Mouse (Mus musculus): Measurements from ENCODE around the gene Vmn1r196. TPM values are rescaled to one million over a fixed set of nuclear protein-coding genes. Genes with fewer than 3 reads are reported as not detected.
A peak's percentile ranks its signal among the peaks of the same experiment; 100 is the strongest.
"Not testable (repeated sequence)": the region's sequence is repeated elsewhere in the genome, so short reads cannot be mapped to it uniquely, and the experiment has no call there.

Gene Vmn1r196
- polyA plus RNA-seq (2012; rRNA removed) = not detected in 2 replicates

GRCm38 (mm10) chr13:22289620-22290019, at the start of gene Vmn1r196:
TSS of gene Vmn1r196 (plus strand) at chr13:22289920.
- TF ChIP-seq POLR2A (IDR thresholded peaks at IDR 0.05; ENCODE audit: borderline replicate concordance, extremely low read depth, insufficient read depth, insufficient read length, poor library complexity, severe bottlenecking) = no peak
- TF ChIP-seq CTCF (IDR thresholded peaks at IDR 0.05; ENCODE audit: borderline replicate concordance, extremely low read depth, insufficient read depth, insufficient read length) = no peak
- DNase-seq (ENCODE audit: low read depth) = no peak

- no peak for DNase-seq (ENCODE audit: low read depth)
- TF ChIP-seq CTCF (IDR thresholded peaks at IDR 0.05; ENCODE audit: borderline replicate concordance, extremely low read depth, insufficient read depth, insufficient read length) (no peak), POLR2A (IDR thresholded peaks at IDR 0.05; ENCODE audit: borderline replicate concordance, extremely low read depth, insufficient read depth, insufficient read length, poor library complexity, severe bottlenecking) (no peak)
Observed at GRCm38 (mm10) chr13:22243915-22244314, 45.8 kb upstream of the Vmn1r196 start, which contains the start of gene Vmn1r194. TSS of gene Vmn1r194 (plus strand) at chr13:22244215.

- not testable (repeated sequence) for DNase-seq (ENCODE audit: low read depth)
Observed at GRCm38 (mm10) chr13:22270222-22270621, 19.5 kb upstream of the Vmn1r196 start, which contains the start of gene Vmn1r195. TSS of gene Vmn1r195 (plus strand) at chr13:22270522.

- DNase-seq (ENCODE audit: low read depth) = peak; percentile 45
- TF ChIP-seq CTCF (IDR thresholded peaks at IDR 0.05; ENCODE audit: borderline replicate concordance, extremely low read depth, insufficient read depth, insufficient read length) (no peak), POLR2A (IDR thresholded peaks at IDR 0.05; ENCODE audit: borderline replicate concordance, extremely low read depth, insufficient read depth, insufficient read length, poor library complexity, severe bottlenecking) (no peak)
Observed at GRCm38 (mm10) chr13:22271721-22272120, 18.0 kb upstream of the Vmn1r196 start.

- peak; percentile 7 for DNase-seq (ENCODE audit: low read depth)
- TF ChIP-seq POLR2A (IDR thresholded peaks at IDR 0.05; ENCODE audit: borderline replicate concordance, extremely low read depth, insufficient read depth, insufficient read length, poor library complexity, severe bottlenecking) (no peak), CTCF (IDR thresholded peaks at IDR 0.05; ENCODE audit: borderline replicate concordance, extremely low read depth, insufficient read depth, insufficient read length) (no peak)
Observed at GRCm38 (mm10) chr13:22284578-22284977, 5.1 kb upstream of the Vmn1r196 start.

GRCm38 (mm10) chr13:22308075-22308474, 18.4 kb downstream of the Vmn1r196 start:
- not testable (repeated sequence) for DNase-seq (ENCODE audit: low read depth)

GRCm38 (mm10) chr13:22315361-22315760, 25.6 kb downstream of the Vmn1r196 start:
- no peak for DNase-seq (ENCODE audit: low read depth)
- TF ChIP-seq CTCF (IDR thresholded peaks at IDR 0.05; ENCODE audit: borderline replicate concordance, extremely low read depth, insufficient read depth, insufficient read length) = no peak
- no peak for TF ChIP-seq POLR2A (IDR thresholded peaks at IDR 0.05; ENCODE audit: borderline replicate concordance, extremely low read depth, insufficient read depth, insufficient read length, poor library complexity, severe bottlenecking)

GRCm38 (mm10) chr13:22317366-22317765, 27.6 kb downstream of the Vmn1r196 start:
- no peak for DNase-seq (ENCODE audit: low read depth)
- TF ChIP-seq POLR2A (IDR thresholded peaks at IDR 0.05; ENCODE audit: borderline replicate concordance, extremely low read depth, insufficient read depth, insufficient read length, poor library complexity, severe bottlenecking) = no peak
- TF ChIP-seq CTCF (IDR thresholded peaks at IDR 0.05; ENCODE audit: borderline replicate concordance, extremely low read depth, insufficient read depth, insufficient read length) = no peak

- TF ChIP-seq CTCF (IDR thresholded peaks at IDR 0.05; ENCODE audit: borderline replicate concordance, extremely low read depth, insufficient read depth, insufficient read length) (no peak), POLR2A (IDR thresholded peaks at IDR 0.05; ENCODE audit: borderline replicate concordance, extremely low read depth, insufficient read depth, insufficient read length, poor library complexity, severe bottlenecking) (no peak)
- DNase-seq (ENCODE audit: low read depth) = no peak
Observed at GRCm38 (mm10) chr13:22320091-22320490, 30.4 kb downstream of the Vmn1r196 start.

GRCm38 (mm10) chr13:22324289-22324688, 34.6 kb downstream of the Vmn1r196 start, which contains the start of gene Vmn1r197:
TSS of gene Vmn1r197 (plus strand) at chr13:22324589.
- DNase-seq (ENCODE audit: low read depth) = no peak
- TF ChIP-seq POLR2A (IDR thresholded peaks at IDR 0.05; ENCODE audit: borderline replicate concordance, extremely low read depth, insufficient read depth, insufficient read length, poor library complexity, severe bottlenecking) (no peak), CTCF (IDR thresholded peaks at IDR 0.05; ENCODE audit: borderline replicate concordance, extremely low read depth, insufficient read depth, insufficient read length) (no peak)

- TF ChIP-seq POLR2A (IDR thresholded peaks at IDR 0.05; ENCODE audit: borderline replicate concordance, extremely low read depth, insufficient read depth, insufficient read length, poor library complexity, severe bottlenecking) = no peak
- TF ChIP-seq CTCF (IDR thresholded peaks at IDR 0.05; ENCODE audit: borderline replicate concordance, extremely low read depth, insufficient read depth, insufficient read length) = no peak
- DNase-seq (ENCODE audit: low read depth) = no peak
Observed at GRCm38 (mm10) chr13:22333269-22333668, 43.5 kb downstream of the Vmn1r196 start.

- no peak for DNase-seq (ENCODE audit: low read depth)
- no peak for TF ChIP-seq CTCF (IDR thresholded peaks at IDR 0.05; ENCODE audit: borderline replicate concordance, extremely low read depth, insufficient read depth, insufficient read length)
- no peak for TF ChIP-seq POLR2A (IDR thresholded peaks at IDR 0.05; ENCODE audit: borderline replicate concordance, extremely low read depth, insufficient read depth, insufficient read length, poor library complexity, severe bottlenecking)
Observed at GRCm38 (mm10) chr13:22335565-22335964, 45.8 kb downstream of the Vmn1r196 start.

Other genes starting within 250 kb of the Vmn1r196 start
- 20.0 and 40.1 TPM in 2 replicates for gene Hist1h4i, start 248.6 kb upstream of the Vmn1r196 start, polyA plus RNA-seq (2012; rRNA removed)
- gene Hist1h2ag, start 247.0 kb upstream of the Vmn1r196 start, polyA plus RNA-seq (2012; rRNA removed) = 32.1 and 55.3 TPM in 2 replicates
- 20.2 and 23.7 TPM in 2 replicates for gene Hist1h2bj, start 246.7 kb upstream of the Vmn1r196 start, polyA plus RNA-seq (2012; rRNA removed)
- gene Vmn1r188, start 205.5 kb upstream of the Vmn1r196 start, polyA plus RNA-seq (2012; rRNA removed) = not detected in 2 replicates
- gene Vmn1r189, start 184.1 kb upstream of the Vmn1r196 start, polyA plus RNA-seq (2012; rRNA removed) = not detected in 2 replicates
- gene Vmn1r191, start 106.0 kb upstream of the Vmn1r196 start, polyA plus RNA-seq (2012; rRNA removed) = not detected in 2 replicates
- gene Vmn1r192, start 98.8 kb upstream of the Vmn1r196 start, polyA plus RNA-seq (2012; rRNA removed) = not detected in 2 replicates
- not detected in 2 replicates for gene Vmn1r193, start 66.8 kb upstream of the Vmn1r196 start, polyA plus RNA-seq (2012; rRNA removed)
- not detected in 2 replicates for gene Vmn1r194, start 45.7 kb upstream of the Vmn1r196 start, polyA plus RNA-seq (2012; rRNA removed)
- gene Vmn1r195, start 19.4 kb upstream of the Vmn1r196 start, polyA plus RNA-seq (2012; rRNA removed) = not detected in 2 replicates
- gene Vmn1r197, start 34.7 kb downstream of the Vmn1r196 start, polyA plus RNA-seq (2012; rRNA removed) = not detected in 2 replicates
- not detected in 2 replicates for gene Vmn1r198, start 60.4 kb downstream of the Vmn1r196 start, polyA plus RNA-seq (2012; rRNA removed)
- gene Vmn1r199, start 89.9 kb downstream of the Vmn1r196 start, polyA plus RNA-seq (2012; rRNA removed) = not detected in 2 replicates
- not detected in 2 replicates for gene Vmn1r200, start 100.5 kb downstream of the Vmn1r196 start, polyA plus RNA-seq (2012; rRNA removed)
- not detected in 2 replicates for gene Vmn1r201, start 182.0 kb downstream of the Vmn1r196 start, polyA plus RNA-seq (2012; rRNA removed)
- gene Vmn1r202, start 215.5 kb downstream of the Vmn1r196 start, polyA plus RNA-seq (2012; rRNA removed) = 0.01 TPM in 1 of 2 replicates, not detected in the other
- not detected in 2 replicates for gene Vmn1r203, start 228.2 kb downstream of the Vmn1r196 start, polyA plus RNA-seq (2012; rRNA removed)